Mouse (Mus musculus): ENCODE measurements at regions not wholly inside any gene's neighbourhood (a gene's known extent, or its start where the extent isn't known, plus 50 kb on each side); places are given as distances from the start of the nearest gene placed in this dataset.
"Not testable (repeated sequence)": the region's sequence is repeated elsewhere in the genome, so short reads cannot be mapped to it uniquely, and the experiment has no call there.

- no peak for DNase-seq (ENCODE audit: low spot score in 2 of 2)
These were observed 50.7 kb downstream of the H2al2a start for GRCm38 (mm10) chr2:17946047-17946446.

GRCm38 (mm10) chr2:17945369-17945915, 51.3 kb downstream of the H2al2a start:
- no peak for DNase-seq (ENCODE audit: low spot score in 2 of 2)

GRCm38 (mm10) chr2:17943506-17943905, 53.3 kb downstream of the H2al2a start:
- no peak for DNase-seq (ENCODE audit: low spot score in 2 of 2)

- DNase-seq (ENCODE audit: low spot score in 2 of 2), result no peak
These were observed 54.0 kb downstream of the H2al2a start for GRCm38 (mm10) chr2:17942528-17943387.

GRCm38 (mm10) chr2:17941921-17942320, 54.8 kb downstream of the H2al2a start:
- no peak for DNase-seq (ENCODE audit: low spot score in 2 of 2)

GRCm38 (mm10) chr2:17939857-17940848, 56.6 kb downstream of the H2al2a start:
- DNase-seq (ENCODE audit: low spot score in 2 of 2), result not testable (repeated sequence)

- no peak for DNase-seq (ENCODE audit: low spot score in 2 of 2)
These were observed 57.4 kb downstream of the H2al2a start for GRCm38 (mm10) chr2:17939183-17939856.

- no peak for DNase-seq (ENCODE audit: low spot score in 2 of 2)
These were observed 60.1 kb downstream of the H2al2a start for GRCm38 (mm10) chr2:17936527-17937139.

- DNase-seq (ENCODE audit: low spot score in 2 of 2), result no peak
These were observed 60.8 kb downstream of the H2al2a start for GRCm38 (mm10) chr2:17935916-17936315.

- no peak for DNase-seq (ENCODE audit: low spot score in 2 of 2)
These were observed 61.3 kb downstream of the H2al2a start for GRCm38 (mm10) chr2:17935466-17935865.

- no peak for DNase-seq (ENCODE audit: low spot score in 2 of 2)
These were observed 62.1 kb downstream of the H2al2a start for GRCm38 (mm10) chr2:17934610-17935009.

GRCm38 (mm10) chr2:17932932-17933790, 63.6 kb downstream of the H2al2a start:
- DNase-seq (ENCODE audit: low spot score in 2 of 2), result no peak

- no peak for DNase-seq (ENCODE audit: low spot score in 2 of 2)
These were observed 64.3 kb downstream of the H2al2a start for GRCm38 (mm10) chr2:17932426-17932931.

- no peak for DNase-seq (ENCODE audit: low spot score in 2 of 2)
These were observed 64.9 kb downstream of the H2al2a start for GRCm38 (mm10) chr2:17931881-17932280.

GRCm38 (mm10) chr2:17918861-17919648, 77.7 kb downstream of the H2al2a start:
- DNase-seq (ENCODE audit: low spot score in 2 of 2), result no peak

- no peak for DNase-seq (ENCODE audit: low spot score in 2 of 2)
These were observed 79.4 kb downstream of the H2al2a start for GRCm38 (mm10) chr2:17917238-17917946.

GRCm38 (mm10) chr2:17902616-17903015, 94.1 kb downstream of the H2al2a start:
- DNase-seq (ENCODE audit: low spot score in 2 of 2), result peak in 1 of 2 experiments; percentile 23

GRCm38 (mm10) chr2:17900202-17900601, 96.6 kb downstream of the H2al2a start:
- DNase-seq (ENCODE audit: low spot score in 2 of 2), result no peak
